Mouse (Mus musculus) small intestine, adult 2 months (tissue): ENCODE results near the gene Scamp1.

ENCODE experiments used
- CTCF ChIP-seq: fragments of 200-500 bp; IDR thresholded peaks from 2 replicates; pipeline ENCODE4 v1.5.1; 2012; ENCODE audit warnings: low read depth, mild to moderate bottlenecking, control low read depth, inconsistent platforms, low read length, moderate library complexity, mixed read lengths; ENCODE audit not compliant: insufficient replicate concordance, insufficient read length; ENCODE audit errors: extremely low read depth
- POLR2A ChIP-seq: fragments of 200-500 bp; IDR thresholded peaks from 2 replicates; pipeline ENCODE4 v1.6.1; 2012; ENCODE audit warnings: low read depth, mild to moderate bottlenecking, control low read depth, inconsistent platforms, low read length, moderate library complexity

- TF ChIP-seq CTCF (no peak), POLR2A (no peak)
Measured at GRCm38 (mm10) chr13:94171612-94172011, 114.0 kb downstream of the Scamp1 start.
